Mouse (Mus musculus): Measurements from ENCODE around the gene Slc16a5.
"Not testable (repeated sequence)": the region's sequence is repeated elsewhere in the genome, so short reads cannot be mapped to it uniquely, and the experiment has no call there.

Slc16a5 gene

DNA sequence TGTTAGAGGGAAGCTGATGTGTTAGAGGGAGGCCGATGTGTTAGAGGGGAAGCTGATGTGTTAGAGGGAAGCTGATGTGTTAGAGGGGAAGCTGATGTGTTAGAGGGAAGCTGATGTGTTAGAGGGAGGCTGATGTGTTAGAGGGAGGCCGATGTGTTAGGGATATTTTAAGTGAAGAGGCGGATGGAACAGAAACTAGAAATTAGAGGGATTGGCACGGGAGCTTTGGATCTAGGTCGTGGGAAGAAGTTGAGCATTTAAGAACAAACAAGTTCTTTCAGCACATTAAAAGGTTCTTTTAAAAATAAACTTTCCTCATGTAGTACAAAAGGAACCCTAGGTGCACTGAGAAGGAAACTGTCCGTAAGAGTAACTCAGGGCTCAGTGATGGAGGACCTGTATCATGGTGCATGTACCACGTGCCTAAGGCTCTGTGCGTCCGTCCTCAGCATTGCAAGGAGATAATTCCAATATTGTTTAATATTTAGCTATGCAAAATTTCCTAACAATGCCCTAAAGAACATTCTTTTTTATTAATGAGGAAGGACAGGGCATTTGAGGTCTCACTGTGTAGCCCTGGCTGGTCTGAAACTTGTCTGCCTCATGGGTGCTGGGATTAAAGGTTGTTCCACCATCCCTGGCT, 16.1 kb downstream of the Slc16a5 start:
- no peak for DNase-seq (ENCODE audit: low read depth, low spot score)

- no peak for DNase-seq (ENCODE audit: low read depth, low spot score)
Observed at GRCm38 (mm10) chr11:115481553-115482259, 19.4 kb downstream of the Slc16a5 start.

DNA sequence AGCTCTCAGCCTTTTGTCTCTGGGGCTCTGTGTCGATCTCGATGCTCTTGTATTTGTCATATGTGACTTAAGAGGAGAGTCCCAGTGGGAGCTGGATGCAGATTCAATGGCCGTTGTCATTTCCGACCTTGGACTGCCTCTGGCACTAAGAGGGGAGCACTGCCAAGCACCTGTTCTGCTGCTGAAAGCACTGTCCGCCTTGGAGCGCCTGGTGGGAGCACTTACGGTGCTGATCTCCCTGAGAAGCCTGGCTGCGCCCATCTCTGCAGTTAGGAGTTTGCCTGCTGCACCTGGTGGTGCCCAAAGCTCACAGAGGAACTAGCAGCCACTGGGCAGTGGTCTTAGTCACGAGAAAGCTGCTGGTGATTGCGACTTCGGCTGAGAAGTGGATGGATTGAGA, 21.0 kb downstream of the Slc16a5 start:
- DNase-seq (ENCODE audit: low read depth, low spot score) = peak; percentile 40

- DNase-seq (ENCODE audit: low read depth, low spot score) = peak; percentile 62
Observed at GRCm38 (mm10) chr11:115483726-115484125, 21.5 kb downstream of the Slc16a5 start.

GRCm38 (mm10) chr11:115485155-115485554, 22.9 kb downstream of the Slc16a5 start:
- DNase-seq (ENCODE audit: low read depth, low spot score) = no peak

DNA sequence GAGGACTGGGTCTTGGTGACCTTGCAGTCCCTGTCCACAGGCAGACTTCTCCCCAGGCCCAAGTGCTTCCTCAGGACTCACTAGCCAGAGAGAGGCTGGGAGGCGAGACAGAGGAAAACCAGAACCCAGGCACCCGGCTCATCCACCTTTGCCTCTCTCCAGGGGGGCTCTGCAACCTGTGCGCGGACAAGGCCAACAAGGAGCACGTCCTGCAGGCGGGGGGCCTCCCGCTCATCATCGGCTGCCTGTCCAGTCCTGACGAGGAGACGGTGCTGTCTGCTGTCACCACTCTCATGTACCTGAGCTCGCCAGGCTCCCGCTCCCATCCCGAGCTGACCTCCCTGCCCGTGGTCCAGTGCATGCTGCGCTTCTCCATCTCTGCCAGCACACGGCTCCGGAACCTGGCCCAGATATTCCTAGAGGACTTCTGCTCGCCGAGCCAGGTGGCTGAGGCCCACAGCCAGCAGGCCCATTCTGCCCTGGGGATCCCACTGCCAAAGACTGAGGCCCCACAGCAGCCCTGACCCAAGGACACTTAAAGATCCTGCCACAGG, 26.4 kb downstream of the Slc16a5 start:
- no peak for DNase-seq (ENCODE audit: low read depth, low spot score)

GRCm38 (mm10) chr11:115490441-115491355, 28.4 kb downstream of the Slc16a5 start:
- no peak for DNase-seq (ENCODE audit: low read depth, low spot score)

DNA sequence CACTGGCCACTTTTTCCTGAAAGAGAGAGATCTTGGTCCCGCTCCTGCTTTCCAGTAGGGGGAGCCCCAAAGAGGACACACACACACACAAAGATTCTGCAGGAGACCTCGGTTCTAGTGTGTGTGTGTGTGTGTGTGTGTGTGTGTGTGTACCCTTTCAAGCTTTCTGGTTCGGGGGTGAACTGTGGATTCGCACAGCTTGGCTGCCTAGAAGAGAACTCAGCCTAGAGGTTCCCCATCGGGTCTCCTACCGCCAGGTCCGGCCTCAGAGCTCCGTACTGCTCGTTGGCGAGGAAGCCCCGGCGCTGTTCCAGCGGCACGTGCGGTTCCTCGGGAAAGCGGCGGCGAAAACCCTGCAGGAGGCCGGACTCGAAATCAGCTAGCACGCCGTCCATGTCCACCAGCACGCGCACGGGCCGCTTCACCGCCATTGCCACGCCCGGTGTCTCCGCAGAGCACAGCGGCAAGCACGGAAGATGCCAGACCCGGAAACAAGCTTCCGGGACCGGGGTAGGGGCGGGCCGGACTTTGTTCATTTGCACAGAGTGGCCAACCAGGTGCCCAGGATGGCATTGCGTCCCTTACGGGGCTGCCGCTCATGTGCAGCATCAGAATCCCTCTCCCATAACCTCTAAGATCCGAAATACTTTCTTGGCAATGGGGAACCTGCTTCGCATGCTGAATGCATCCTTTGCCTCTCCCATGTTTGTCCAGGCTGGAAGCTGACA, 29.2 kb downstream of the Slc16a5 start, which contains the start of gene Nt5c:
Gene Nt5c, minus strand, starts transcription at position 507 of the 728 bp plus-strand sequence.
- peak; percentile 58 for DNase-seq (ENCODE audit: low read depth, low spot score)

DNA sequence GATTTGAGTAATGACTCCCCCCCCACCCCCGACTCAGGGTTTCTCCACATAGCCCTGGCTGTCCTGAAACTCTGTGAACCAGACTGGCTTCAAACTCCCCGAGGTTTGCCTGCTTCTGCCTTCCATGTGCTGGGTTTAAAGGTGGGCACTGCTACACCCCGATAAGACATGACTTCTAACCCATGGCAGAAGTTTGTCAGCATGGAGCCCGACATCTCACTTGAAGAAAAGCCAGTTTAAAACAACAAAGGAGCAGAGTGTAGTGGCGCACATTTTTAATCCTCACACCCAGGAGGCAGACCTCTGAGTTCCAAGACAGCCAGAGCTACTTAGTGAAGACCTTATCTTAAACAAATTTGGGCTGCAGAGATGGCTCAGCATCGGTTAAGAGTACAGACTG, 30.1 kb downstream of the Slc16a5 start:
- DNase-seq (ENCODE audit: low read depth, low spot score) = no peak

- DNase-seq (ENCODE audit: low read depth, low spot score) = not testable (repeated sequence)
Observed at GRCm38 (mm10) chr11:115496559-115496958, 34.3 kb downstream of the Slc16a5 start.

DNA sequence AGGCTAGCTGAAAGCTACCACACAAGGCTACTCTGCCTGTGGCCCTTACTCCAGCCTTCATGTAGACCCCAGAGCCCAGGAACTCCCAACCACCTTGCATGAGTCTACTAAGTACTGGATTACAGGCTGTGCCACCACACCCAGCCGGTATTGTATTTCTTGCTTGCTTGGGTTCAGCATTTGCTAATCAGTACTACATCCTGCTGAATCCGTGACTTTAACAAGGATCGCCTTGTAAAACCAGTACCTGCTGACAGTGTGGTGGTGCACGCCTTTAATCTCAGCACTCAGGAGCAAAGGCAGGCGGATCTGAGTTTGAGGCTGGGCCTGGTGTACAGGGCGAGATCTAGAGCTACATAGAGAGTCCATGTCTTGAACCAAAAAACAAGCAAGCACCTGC, 40.4 kb downstream of the Slc16a5 start:
- DNase-seq (ENCODE audit: low read depth, low spot score) = no peak

- DNase-seq (ENCODE audit: low read depth, low spot score) = no peak
Observed at GRCm38 (mm10) chr11:115506586-115506985, 44.3 kb downstream of the Slc16a5 start.

- no peak for DNase-seq (ENCODE audit: low read depth, low spot score)
Observed at GRCm38 (mm10) chr11:115508061-115508460, 45.8 kb downstream of the Slc16a5 start.

DNA sequence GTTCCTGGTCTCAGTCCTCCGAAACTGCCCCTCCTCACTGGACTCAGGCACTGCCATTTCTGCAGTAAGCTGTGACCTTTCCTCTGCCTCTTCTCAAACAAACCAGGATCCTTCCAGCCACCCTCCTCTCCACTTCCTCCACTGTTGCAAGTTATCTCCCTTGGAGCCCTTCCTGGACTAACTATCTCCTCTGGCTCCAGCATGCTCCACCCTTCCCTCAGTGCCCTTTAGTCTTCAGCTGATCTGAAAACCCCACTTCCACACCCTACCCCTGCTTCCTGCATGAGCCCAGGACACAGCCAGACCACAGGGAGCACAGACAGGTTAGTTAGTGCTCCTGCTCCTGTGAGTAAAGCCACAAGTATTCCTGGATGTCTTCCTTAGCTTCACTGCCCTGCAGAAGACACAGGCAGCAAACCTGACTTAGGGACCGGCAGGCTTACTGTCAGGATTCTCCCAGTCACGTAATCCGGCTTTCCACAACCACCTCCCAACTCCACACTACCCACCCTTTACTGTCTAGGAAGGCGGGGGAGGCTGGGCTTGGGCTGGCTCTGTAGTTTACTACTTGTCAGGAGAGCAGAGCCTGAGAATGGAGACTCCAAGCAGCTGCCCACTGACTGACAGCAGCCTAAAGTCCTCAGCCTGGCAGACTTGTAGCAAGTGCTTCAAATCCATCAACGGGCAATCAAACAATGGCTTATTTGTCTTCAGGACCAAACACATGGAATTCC, 47.7 kb downstream of the Slc16a5 start:
- no peak for DNase-seq (ENCODE audit: low read depth, low spot score)

DNA sequence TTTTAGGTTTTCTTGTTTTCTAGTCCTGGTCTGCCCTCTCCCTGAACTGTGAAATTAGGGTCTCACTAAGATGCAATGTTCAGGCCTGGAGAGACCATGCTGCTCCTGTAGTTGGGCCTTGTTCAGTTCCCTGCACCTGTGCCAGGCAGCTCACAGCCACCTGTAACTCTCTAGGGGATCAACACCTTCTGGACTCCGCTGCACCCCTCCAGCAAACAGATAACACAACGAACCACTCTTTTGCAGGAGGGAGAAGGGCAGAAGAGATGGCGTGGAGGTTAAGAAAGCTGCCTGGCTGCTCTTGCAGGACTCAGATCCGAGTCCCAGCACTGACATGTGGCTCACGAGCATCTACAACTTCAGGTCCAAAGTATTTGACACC, 48.2 kb downstream of the Slc16a5 start:
- no peak for DNase-seq (ENCODE audit: low read depth, low spot score)

- no peak for DNase-seq (ENCODE audit: low read depth, low spot score)
Observed at GRCm38 (mm10) chr11:115511121-115511520, 48.8 kb downstream of the Slc16a5 start.

DNA sequence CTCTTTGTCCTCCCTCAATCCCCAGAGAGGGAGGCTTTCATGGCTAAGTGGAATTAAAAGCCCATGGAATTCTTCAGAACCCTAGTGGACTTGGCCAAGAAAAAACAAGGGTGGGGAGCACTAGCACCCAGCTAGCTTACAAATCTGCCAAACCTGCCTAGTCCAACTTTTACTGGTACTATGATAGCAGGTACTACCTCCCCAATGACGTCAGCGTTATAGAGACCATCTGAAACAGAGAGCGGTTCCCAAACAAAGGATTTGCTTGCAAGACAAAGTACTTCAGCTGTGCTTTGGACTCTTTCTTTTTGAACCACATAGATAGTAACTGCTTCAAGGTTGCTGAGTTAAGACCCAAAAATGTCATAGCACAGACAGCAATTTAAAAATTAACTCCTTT, 49.7 kb downstream of the Slc16a5 start:
- DNase-seq (ENCODE audit: low read depth, low spot score) = no peak

DNA sequence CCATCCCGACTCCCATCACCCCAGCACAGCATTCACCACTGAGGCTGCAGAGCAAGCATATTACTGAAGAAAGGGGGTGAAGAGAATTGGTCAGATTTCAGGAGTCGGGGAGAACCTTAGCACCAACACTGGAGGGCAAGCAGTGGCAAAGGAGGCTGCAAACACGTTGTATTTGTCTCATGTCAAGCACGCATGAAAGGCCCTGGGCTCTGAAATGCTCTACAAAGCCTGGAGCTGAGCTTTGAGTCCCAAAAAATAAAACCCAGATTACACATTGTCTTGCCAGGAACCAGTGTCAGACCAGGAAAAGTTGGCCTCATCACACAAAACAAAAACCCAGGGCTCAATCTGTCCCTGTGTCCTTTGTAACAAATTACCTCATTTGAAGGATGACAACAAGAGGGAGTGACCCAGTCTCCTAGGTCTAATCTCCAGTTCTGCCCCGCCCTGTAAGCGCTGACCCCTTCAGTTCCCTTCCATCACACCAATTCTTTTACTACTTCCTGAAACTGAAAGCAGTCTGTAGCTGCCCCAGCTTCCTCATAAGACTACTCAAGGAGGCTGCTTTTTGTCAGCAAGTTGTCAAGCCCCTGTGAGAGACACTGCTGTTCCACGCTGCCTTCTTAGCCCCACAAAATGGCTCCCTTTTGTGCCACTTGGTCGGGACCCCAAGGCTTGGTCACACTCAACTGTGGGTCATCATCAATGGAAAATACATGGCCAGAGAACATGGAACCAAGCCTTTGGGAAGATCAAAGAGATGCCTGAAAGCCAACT, 50.3 kb downstream of the Slc16a5 start:
- DNase-seq (ENCODE audit: low read depth, low spot score) = peak; percentile 63

GRCm38 (mm10) chr11:115513271-115514237, 51.3 kb downstream of the Slc16a5 start:
- no peak for DNase-seq (ENCODE audit: low read depth, low spot score)

Measured in skeletal muscle tissue, adult 2 months (tissue).